Mouse (Mus musculus): ENCODE data around the gene Cpne5. TPM values are rescaled to one million over a fixed set of nuclear protein-coding genes. Genes with fewer than 3 reads are reported as not detected.
"Not testable (repeated sequence)": the region's sequence is repeated elsewhere in the genome, so short reads cannot be mapped to it uniquely, and the experiment has no call there.

The Cpne5 gene
- polyA plus RNA-seq, 1 experiment from 2014 or later: 15.0 TPM

DNA sequence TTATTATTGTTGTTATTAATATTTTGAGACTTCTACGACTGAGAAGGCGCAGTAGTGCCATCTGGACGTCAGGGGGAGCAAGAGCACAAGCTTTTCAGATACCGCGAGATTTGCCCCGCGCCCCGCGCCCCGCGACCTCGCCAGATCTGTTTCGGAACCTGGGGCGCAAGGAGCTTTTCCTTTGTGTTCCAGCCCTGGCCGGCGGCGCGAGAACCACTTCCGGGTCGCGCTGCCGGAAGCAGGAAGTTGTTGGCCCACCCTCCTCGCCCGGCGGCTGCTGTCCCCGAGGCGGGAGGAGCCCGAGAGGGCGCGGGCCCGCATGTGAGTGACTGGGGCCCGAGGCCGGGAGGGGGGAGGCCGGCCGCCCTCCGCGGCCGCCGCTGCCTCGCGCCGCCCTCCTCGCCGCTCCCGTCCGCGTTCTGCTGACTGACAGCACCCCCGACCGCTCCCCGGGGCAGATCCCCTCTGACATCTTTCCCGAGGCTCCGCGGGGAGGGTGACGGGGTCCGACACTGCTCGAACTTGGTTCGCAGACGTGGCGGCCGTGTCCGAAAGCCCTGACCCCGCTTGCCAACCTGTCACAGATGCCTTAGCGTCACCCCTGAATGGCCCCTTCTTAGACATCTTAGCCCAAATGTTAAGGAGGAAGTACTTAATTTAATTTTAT is 30.8 kb upstream of the Cpne5 start, which contains the start of gene BC004004:
Gene BC004004 (plus strand): TSS at position 107 of the 667 bp plus-strand sequence.
- H3K27ac ChIP-seq (ENCODE audit: low read length): peak within 1 kb of the TSS; percentile 93
- peak within 1 kb of the TSS; percentile 73 for H3K4me2 ChIP-seq (replicated peaks; ENCODE audit: low read depth, low read length)
- peak; percentile 92 for ATAC-seq (ENCODE audit: insufficient number of reproducible peaks, insufficient read depth, low FRiP score, low read depth)
- peak within 1 kb of the TSS; percentile 90 for H3K9ac ChIP-seq (replicated peaks; ENCODE audit: low read depth, low read length)
- under 1% methylated on average over 63 of the region's 63 CpGs for WGBS
- H3K36me3 ChIP-seq (ENCODE audit: control insufficient read depth, insufficient read depth, low read length): no peaks in the 10 kb centered on the region
- no peaks in the 10 kb centered on the region for H3K27me3 ChIP-seq (ENCODE audit: control insufficient read depth, insufficient read depth, low read length)
- H3K9me3 ChIP-seq (ENCODE audit: control insufficient read depth, low read depth, low read length): no peaks in the 10 kb centered on the region
- peak within 1 kb of the TSS; percentile 74 for H3K4me3 ChIP-seq (ENCODE audit: low read depth, low read length)
- H3K4me1 ChIP-seq (ENCODE audit: control insufficient read depth, insufficient read depth, low read length): peaks cover 9% of the 10 kb centered on the region; the same call in 1 of the 2 replicates

DNA sequence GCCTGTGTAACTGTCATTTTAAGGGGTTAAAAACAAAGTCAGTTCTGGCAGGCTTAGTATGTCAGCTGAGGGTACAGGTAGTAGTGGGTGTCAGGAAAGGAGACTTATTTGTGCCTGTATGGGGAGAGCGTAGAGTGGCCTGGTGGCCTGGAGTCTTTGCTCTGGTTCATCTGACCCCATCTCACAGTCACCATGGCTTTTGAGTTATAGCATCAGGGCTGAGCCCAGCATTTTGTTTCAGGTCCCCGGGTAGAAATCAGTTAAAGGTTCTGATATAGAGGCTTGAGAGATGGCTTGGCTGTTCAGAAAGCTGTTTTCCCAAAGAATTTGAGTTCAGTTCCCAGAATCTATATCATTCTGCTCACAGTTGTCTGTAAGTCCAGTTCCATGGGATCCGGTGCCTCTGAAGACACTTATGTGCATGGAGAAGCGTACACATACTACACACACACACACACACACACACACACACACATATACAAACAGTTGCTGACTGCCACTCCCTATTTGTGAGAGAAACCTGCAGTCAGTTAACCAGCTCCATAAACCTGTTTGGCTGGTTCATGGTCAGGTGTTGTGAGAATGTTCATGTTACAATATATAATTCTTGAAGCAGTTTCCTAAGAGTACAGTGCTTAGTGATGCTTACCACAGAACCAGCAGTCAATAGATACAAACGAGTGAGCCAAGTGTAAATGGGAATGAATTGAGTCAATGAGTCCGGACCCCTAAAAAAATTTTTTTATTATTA is 30.1 kb upstream of the Cpne5 start:
- no peaks in the 10 kb centered on the region for H3K36me3 ChIP-seq (ENCODE audit: control insufficient read depth, insufficient read depth, low read length)
- H3K27ac ChIP-seq (ENCODE audit: low read length): peak overlapping the region; percentile 93
- H3K27me3 ChIP-seq (ENCODE audit: control insufficient read depth, insufficient read depth, low read length): no peaks in the 10 kb centered on the region
- peak overlapping the region; percentile 73 for H3K4me2 ChIP-seq (replicated peaks; ENCODE audit: low read depth, low read length)
- 53% methylated on average over 6 of the region's 6 CpGs for WGBS
- peak overlapping the region; percentile 74 for H3K4me3 ChIP-seq (ENCODE audit: low read depth, low read length)
- H3K4me1 ChIP-seq (ENCODE audit: control insufficient read depth, insufficient read depth, low read length): peaks cover 9% of the 10 kb centered on the region
- ATAC-seq (ENCODE audit: insufficient number of reproducible peaks, insufficient read depth, low FRiP score, low read depth): peak; percentile 12; the same call in 1 of the 2 replicates
- peak overlapping the region; percentile 90; the same call in 1 of the 2 replicates for H3K9ac ChIP-seq (replicated peaks; ENCODE audit: low read depth, low read length)
- no peaks in the 10 kb centered on the region for H3K9me3 ChIP-seq (ENCODE audit: control insufficient read depth, low read depth, low read length)

DNA sequence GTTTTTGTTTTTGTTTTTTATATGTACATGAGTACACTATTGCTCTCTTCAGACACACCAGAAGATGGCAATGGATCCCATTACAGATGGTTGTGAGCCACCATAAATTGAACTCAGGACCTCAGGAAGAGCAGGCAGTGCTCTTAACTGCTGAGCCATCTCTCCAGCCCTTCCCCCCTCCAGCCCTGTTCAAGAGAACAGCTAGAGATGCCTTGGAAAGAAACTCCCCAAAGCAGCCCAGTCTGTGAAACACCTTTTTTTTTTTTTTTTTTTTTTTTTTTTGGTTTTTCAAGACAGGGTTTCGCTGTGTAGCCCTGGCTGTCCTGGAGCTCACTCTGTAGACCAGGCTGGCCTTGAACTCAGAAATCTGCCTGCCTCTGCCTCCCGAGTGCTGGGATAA is 29.1 kb upstream of the Cpne5 start:
- H3K27ac ChIP-seq (ENCODE audit: low read length); H3K4me2 ChIP-seq (replicated peaks; ENCODE audit: low read depth, low read length); H3K4me3 ChIP-seq (ENCODE audit: low read depth, low read length); H3K27me3 ChIP-seq (ENCODE audit: control insufficient read depth, insufficient read depth, low read length); ATAC-seq (ENCODE audit: insufficient number of reproducible peaks, insufficient read depth, low FRiP score, low read depth); H3K9ac ChIP-seq (replicated peaks; ENCODE audit: low read depth, low read length); H3K9me3 ChIP-seq (ENCODE audit: control insufficient read depth, low read depth, low read length); H3K36me3 ChIP-seq (ENCODE audit: control insufficient read depth, insufficient read depth, low read length): not testable (repeated sequence)
- peaks cover 14% of the 10 kb centered on the region for H3K4me1 ChIP-seq (ENCODE audit: control insufficient read depth, insufficient read depth, low read length)
- WGBS: 89% methylated on average over 2 of the region's 2 CpGs

DNA sequence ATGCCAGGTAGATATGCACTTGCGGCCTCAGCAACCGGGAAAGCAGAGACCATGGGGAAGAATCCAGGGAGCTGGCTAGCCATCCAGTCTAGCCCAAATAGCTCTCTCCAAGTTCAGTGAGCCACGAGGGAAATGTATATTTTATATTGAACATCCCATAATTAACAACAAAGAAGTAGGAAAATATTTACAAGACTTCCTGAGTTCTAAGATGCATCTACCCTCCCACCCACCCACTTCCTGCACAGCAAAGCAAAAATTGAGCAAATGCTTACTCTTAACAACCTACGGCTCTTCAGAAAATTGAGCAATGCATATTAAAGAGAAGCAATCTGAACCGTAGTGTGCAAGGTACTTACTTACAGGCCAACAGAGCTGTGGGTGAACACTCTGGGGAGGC is 26.8 kb upstream of the Cpne5 start:
- peak overlapping the region; percentile 100 for H3K27ac ChIP-seq (ENCODE audit: low read length)
- 85% methylated on average over 5 of the region's 5 CpGs for WGBS
- peaks cover 14% of the 10 kb centered on the region for H3K4me1 ChIP-seq (ENCODE audit: control insufficient read depth, insufficient read depth, low read length)
- peak overlapping the region; percentile 85; the same call in 1 of the 2 replicates for H3K4me3 ChIP-seq (ENCODE audit: low read depth, low read length)
- H3K36me3 ChIP-seq (ENCODE audit: control insufficient read depth, insufficient read depth, low read length): peaks cover 16% of the 10 kb centered on the region
- peak overlapping the region; percentile 77; the same call in 1 of the 2 replicates for H3K4me2 ChIP-seq (replicated peaks; ENCODE audit: low read depth, low read length)
- ATAC-seq (ENCODE audit: insufficient number of reproducible peaks, insufficient read depth, low FRiP score, low read depth): no peak
- H3K9me3 ChIP-seq (ENCODE audit: control insufficient read depth, low read depth, low read length): no peaks in the 10 kb centered on the region
- H3K9ac ChIP-seq (replicated peaks; ENCODE audit: low read depth, low read length): peak overlapping the region; percentile 74
- H3K27me3 ChIP-seq (ENCODE audit: control insufficient read depth, insufficient read depth, low read length): no peaks in the 10 kb centered on the region

DNA sequence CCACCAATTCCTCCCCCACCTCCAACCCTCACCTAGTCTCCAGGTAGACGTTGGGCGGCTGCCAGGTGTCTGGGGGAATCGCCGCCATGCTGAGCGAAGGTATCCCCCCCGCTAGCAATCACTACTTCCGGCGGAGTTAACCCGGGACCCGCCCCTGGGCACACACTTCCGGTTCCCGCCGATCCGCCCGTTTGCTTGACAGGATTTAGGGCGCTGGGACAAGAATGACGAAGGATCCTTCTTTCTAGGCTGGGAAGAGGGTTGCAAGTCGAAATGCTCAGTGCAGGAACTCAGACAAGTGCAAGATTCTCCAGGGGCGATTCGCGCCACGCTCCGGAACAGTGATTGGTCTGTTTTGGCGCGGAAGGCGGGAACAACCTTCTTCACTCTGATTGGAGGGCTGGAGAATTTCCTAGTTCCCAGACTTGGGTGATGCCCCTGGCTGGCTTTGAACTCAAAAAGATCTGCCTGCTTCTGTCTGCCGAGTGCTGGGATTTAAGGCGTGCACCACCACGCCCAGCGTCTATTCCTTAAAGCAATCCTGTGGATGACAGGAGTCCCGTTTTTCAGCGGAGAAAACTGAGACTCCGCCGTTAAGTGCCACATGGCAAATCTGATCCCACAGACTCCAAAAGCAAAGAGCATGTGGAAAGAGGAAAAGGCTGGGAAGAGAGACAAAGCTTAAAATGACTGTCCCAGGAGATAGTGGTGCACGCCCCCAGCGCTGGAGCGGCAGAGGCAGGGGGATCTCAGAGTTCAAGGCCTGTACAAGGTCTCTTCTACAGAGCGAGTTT is 26.1 kb upstream of the Cpne5 start, which contains the start of gene Ppil1:
Gene Ppil1 (minus strand): TSS at position 347 of the 794 bp plus-strand sequence.
- peaks cover 14% of the 10 kb centered on the region for H3K4me1 ChIP-seq (ENCODE audit: control insufficient read depth, insufficient read depth, low read length)
- peak within 1 kb of the TSS; percentile 77 for H3K4me2 ChIP-seq (replicated peaks; ENCODE audit: low read depth, low read length)
- ATAC-seq (ENCODE audit: insufficient number of reproducible peaks, insufficient read depth, low FRiP score, low read depth): peak; percentile 62
- 8% methylated on average over 38 of the region's 38 CpGs for WGBS
- H3K27me3 ChIP-seq (ENCODE audit: control insufficient read depth, insufficient read depth, low read length): no peaks in the 10 kb centered on the region
- peak within 1 kb of the TSS; percentile 100 for H3K27ac ChIP-seq (ENCODE audit: low read length)
- H3K9ac ChIP-seq (replicated peaks; ENCODE audit: low read depth, low read length): peak within 1 kb of the TSS; percentile 74
- H3K9me3 ChIP-seq (ENCODE audit: control insufficient read depth, low read depth, low read length): no peaks in the 10 kb centered on the region
- H3K4me3 ChIP-seq (ENCODE audit: low read depth, low read length): peak within 1 kb of the TSS; percentile 85
- H3K36me3 ChIP-seq (ENCODE audit: control insufficient read depth, insufficient read depth, low read length): peaks cover 16% of the 10 kb centered on the region

DNA sequence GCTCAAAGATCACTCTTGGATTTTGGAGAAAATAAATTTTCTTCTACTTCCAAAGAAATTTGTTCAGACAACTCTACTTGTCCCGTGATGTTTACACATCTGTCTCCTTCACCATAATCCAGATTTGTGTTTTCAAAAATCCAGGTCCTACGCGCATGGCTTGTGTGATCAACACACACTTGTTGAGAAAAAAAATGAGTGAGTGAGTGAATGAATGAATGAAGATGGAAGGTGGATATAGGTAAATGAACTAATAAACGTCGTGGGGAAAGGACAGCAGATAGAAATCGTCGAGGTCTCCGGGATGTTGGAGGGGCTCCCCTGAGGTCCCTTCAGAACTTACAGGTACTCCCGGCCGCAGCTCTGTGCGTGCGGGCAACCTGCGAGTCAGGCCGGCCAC is 25.4 kb upstream of the Cpne5 start:
- WGBS: under 1% methylated on average over 14 of the region's 14 CpGs
- Histone ChIP-seq H3K9me3 (ENCODE audit: control insufficient read depth, low read depth, low read length) (no peaks in the 10 kb centered on the region), H3K36me3 (ENCODE audit: control insufficient read depth, insufficient read depth, low read length) (peaks cover 19% of the 10 kb centered on the region), H3K4me2 (replicated peaks; ENCODE audit: low read depth, low read length) (peak overlapping the region; percentile 77), H3K27me3 (ENCODE audit: control insufficient read depth, insufficient read depth, low read length) (no peaks in the 10 kb centered on the region), H3K27ac (ENCODE audit: low read length) (peak overlapping the region; percentile 100), H3K4me1 (ENCODE audit: control insufficient read depth, insufficient read depth, low read length) (peaks cover 14% of the 10 kb centered on the region), H3K4me3 (ENCODE audit: low read depth, low read length) (peak overlapping the region; percentile 85), H3K9ac (replicated peaks; ENCODE audit: low read depth, low read length) (peak overlapping the region; percentile 74)
- 0 out of 2 replicates have a peak, but pooled peaks have one; percentile 11 for ATAC-seq (ENCODE audit: insufficient number of reproducible peaks, insufficient read depth, low FRiP score, low read depth)

DNA sequence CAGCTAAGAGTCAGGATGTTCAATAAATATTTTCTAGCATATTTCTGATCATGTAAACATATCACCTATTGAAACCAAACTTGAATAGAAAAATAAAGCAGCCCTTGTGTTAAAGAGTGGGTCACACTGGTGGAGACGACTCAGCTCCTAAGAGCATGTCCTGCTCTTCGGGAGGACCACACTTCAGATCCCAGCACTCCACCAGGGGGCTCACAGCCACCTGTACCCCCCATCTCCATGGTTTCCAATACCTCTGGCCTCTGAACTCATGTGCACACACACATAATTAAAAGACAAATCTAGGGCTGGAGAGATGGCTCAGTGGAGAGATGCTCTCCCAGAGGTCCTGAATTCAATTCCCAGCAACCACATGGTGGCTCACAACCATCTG is 24.3 kb upstream of the Cpne5 start:
- Histone ChIP-seq H3K9ac (replicated peaks; ENCODE audit: low read depth, low read length) (no peak overlapping the region), H3K36me3 (ENCODE audit: control insufficient read depth, insufficient read depth, low read length) (peaks cover 28% of the 10 kb centered on the region), H3K4me3 (ENCODE audit: low read depth, low read length) (peak overlapping the region; percentile 85; the same call in 1 of the 2 replicates), H3K4me1 (ENCODE audit: control insufficient read depth, insufficient read depth, low read length) (peaks cover 11% of the 10 kb centered on the region), H3K9me3 (ENCODE audit: control insufficient read depth, low read depth, low read length) (no peaks in the 10 kb centered on the region), H3K27me3 (ENCODE audit: control insufficient read depth, insufficient read depth, low read length) (no peaks in the 10 kb centered on the region), H3K27ac (ENCODE audit: low read length) (no peak overlapping the region), H3K4me2 (replicated peaks; ENCODE audit: low read depth, low read length) (peak overlapping the region; percentile 77)
- ATAC-seq (ENCODE audit: insufficient number of reproducible peaks, insufficient read depth, low FRiP score, low read depth): no peak
- WGBS: 42% methylated on average over 2 of the region's 2 CpGs

All from stomach, embryonic 14.5 days (tissue).